Mouse (Mus musculus): Measurements from ENCODE around the gene Lin28a. TPM values are rescaled to one million over a fixed set of nuclear protein-coding genes. Genes with fewer than 3 reads are reported as not detected.

Lin28a gene
- total RNA-seq (2015; ENCODE audit: low replicate concordance), result 3.3 TPM in 1 of 2 replicates, not detected in the other
- 6.4 and 8.9 TPM in 2 replicates for total RNA-seq (2017; ENCODE audit: low replicate concordance)

DNA sequence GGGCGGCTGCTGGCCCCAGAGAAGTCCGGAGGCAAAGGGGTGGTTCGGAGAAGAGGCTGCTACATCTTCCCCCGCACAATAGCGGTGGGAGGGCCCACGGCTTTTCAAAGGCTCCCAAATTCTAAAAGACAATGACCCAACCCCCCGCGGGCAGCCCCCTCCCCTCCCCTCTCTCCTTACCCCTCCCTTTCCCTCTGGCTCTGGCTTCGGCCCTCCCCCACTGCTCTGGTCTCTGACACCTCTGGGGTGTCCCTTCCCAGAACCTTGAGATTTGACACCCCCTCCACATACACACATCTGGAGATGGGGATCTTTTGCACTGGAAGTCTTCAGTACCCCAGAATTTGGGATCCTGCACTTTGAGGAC lies at the start of gene Lin28a:
TSS of gene Lin28a (minus strand) at position 63 of the 367 bp plus-strand sequence.
- ATAC-seq (replicated peaks; ENCODE audit: low FRiP score, poor library complexity, severe bottlenecking), result no peak

GRCm38 (mm10) chr4:134067833-134068544 lies 49.3 kb upstream of the Lin28a start:
- no peak for ATAC-seq (replicated peaks; ENCODE audit: low FRiP score, poor library complexity, severe bottlenecking)

DNA sequence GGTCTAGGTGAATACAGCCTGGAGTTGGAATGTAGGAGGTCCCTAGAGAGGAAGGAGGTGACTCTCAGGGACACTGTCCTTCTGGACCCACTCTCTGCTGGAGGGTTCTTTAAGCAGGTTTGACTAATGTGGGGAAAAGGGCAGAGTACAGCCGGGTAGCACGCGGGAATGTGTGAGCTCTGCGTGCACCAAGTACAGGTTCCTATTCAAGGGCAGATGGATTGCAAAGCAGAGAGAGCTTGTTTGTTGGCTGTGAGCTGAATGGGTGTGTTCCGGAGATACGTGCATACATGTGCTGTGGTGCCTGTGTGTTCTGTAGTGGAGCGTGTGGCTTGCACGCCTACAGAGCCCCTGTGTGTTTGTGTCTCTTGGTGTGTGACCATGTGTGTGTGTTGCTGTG lies 48.7 kb upstream of the Lin28a start:
- no peak for ATAC-seq (replicated peaks; ENCODE audit: low FRiP score, poor library complexity, severe bottlenecking)

- no peak for ATAC-seq (replicated peaks; ENCODE audit: low FRiP score, poor library complexity, severe bottlenecking)
These were observed 46.9 kb upstream of the Lin28a start for GRCm38 (mm10) chr4:134065431-134066004.

GRCm38 (mm10) chr4:134062561-134062960 lies 43.9 kb upstream of the Lin28a start:
- ATAC-seq (replicated peaks; ENCODE audit: low FRiP score, poor library complexity, severe bottlenecking), result no peak

- no peak for ATAC-seq (replicated peaks; ENCODE audit: low FRiP score, poor library complexity, severe bottlenecking)
These were observed 43.4 kb upstream of the Lin28a start for GRCm38 (mm10) chr4:134061944-134062446.

DNA sequence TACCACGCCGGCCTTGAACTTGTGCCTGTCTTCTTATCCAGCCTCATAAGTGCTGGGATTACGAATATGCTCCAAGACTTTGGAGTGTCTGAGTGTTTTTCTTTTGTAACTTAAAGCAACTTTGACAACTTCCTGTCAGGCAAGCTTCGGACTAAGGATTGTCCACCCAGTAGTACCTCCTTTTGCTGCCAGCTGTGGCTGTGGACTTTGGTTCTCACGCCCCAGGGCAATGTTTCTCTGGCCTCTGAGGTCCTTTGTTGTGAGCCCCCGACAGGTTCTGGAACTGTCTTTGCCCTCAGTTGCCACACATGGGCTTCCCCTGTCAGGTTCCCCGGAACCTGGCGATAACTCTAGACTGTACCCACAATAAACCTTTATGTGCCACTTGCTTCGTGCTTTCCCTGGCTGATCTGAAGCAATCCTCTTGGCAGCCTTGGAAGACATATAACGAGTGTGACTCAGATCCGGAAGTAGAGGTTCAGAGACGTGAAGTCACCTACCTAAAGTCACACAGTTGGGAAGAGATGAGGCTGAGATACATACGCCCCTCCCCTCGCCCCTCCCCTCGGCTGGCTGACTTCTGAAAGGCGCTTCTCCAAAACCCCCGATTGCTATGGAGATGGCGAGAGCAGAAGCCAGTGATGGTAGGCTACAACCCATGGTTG lies 42.7 kb upstream of the Lin28a start:
- ATAC-seq (replicated peaks; ENCODE audit: low FRiP score, poor library complexity, severe bottlenecking), result no peak

DNA sequence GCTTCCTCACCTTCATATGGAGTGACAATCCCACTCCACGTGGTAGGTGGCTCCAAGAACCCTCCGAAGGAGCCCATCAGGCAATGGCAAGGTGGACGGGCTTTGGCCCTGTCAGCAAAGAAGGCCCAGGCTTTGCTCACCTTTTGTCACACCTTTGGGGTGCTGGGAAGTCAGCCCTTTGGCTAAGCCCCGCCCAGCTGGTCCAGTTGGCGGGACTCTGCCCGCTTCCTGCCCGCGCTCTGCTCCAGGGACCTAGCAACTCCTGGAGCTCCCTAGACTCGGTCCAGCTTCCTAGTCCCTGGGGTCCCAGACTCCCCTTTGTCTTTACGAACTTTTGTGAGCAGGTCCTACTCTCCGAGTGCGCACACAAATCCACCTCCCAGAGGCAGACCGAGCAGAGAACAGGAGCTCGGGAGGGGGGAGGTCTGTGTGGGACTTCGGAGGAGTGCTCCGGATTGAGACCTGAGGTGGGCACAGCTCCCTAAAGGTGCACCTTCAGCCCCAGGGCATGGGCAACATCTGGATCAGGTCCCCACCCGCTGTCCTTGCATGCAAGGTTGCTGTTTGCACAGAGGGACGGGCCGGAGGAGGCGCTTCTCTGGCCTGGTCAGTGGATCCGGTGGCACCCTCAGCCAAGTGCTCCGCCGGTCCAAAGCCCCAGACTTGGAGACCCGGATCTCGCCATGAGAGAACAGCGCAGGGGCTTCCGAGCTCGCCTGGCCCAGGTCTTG lies 41.7 kb upstream of the Lin28a start, which contains the start of gene Crybg2:
TSS of gene Crybg2 (plus strand) at position 681 of the 731 bp plus-strand sequence.
- ATAC-seq (replicated peaks; ENCODE audit: low FRiP score, poor library complexity, severe bottlenecking), result no peak

GRCm38 (mm10) chr4:134058908-134059307 lies 40.3 kb upstream of the Lin28a start:
- no peak for ATAC-seq (replicated peaks; ENCODE audit: low FRiP score, poor library complexity, severe bottlenecking)

GRCm38 (mm10) chr4:134058166-134058715 lies 39.6 kb upstream of the Lin28a start:
- no peak for ATAC-seq (replicated peaks; ENCODE audit: low FRiP score, poor library complexity, severe bottlenecking)

DNA sequence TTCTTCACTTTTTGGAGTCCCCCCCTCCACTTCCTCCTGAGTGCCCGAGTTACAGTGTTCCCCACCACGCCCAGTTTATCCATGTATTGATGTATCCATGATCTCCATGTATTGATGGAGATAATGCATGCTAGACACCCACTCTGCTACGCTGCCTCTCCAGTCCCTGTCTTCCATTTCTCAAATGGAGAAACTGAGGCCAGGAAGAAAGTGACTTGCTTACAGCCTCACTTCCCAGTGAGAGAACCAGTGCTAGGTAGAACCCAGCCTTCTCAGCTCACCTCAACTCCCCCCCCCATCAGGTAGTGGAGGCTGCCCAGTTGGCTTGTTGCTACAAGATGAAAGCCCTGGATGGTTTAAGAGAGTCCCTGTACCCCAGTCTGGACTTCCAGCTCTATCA lies 34.9 kb upstream of the Lin28a start, which contains the start of gene Zfp683:
TSS of gene Zfp683 (plus strand) at position 301 of the 400 bp plus-strand sequence.
- ATAC-seq (replicated peaks; ENCODE audit: low FRiP score, poor library complexity, severe bottlenecking), result no peak

DNA sequence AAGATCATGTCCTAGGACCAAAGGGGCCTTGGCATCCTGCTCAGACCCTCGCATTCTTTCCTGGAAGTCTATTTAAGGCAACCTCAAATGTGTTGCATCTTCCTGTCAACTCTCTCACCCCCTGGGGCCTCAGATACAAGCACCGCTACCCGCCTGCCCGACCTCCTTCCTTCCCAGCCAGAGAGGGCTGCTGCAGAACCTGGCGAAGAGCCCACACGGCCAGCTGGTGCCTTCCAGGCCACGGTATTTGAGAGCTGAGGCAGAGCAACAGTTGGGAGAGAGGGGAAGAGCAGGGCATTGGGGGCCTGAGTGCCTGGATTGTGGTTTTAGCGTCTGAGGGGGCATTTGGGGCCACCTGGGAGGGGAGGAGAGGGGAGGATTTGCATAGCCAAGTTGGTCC lies 33.9 kb upstream of the Lin28a start:
- no peak for ATAC-seq (replicated peaks; ENCODE audit: low FRiP score, poor library complexity, severe bottlenecking)

DNA sequence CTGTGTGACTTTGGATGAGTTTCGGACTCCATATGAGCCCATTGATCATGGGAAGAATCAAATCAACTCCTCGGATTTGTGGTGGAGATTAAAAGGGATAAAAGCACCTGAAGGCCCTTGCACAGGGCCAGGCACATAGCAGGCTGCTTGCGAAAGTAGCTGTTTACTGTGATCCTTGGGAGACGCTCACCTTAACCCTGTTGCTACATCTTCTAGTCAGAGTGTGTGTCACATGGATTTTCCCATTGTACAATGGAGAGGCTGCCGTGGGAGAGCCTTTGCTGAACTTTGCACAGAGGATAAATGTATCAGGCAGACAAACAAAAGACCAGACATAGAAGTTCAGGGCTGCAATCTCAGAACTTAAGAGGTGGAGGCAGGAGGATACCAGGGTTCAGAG lies 33.3 kb upstream of the Lin28a start:
- no peak for ATAC-seq (replicated peaks; ENCODE audit: low FRiP score, poor library complexity, severe bottlenecking)

DNA sequence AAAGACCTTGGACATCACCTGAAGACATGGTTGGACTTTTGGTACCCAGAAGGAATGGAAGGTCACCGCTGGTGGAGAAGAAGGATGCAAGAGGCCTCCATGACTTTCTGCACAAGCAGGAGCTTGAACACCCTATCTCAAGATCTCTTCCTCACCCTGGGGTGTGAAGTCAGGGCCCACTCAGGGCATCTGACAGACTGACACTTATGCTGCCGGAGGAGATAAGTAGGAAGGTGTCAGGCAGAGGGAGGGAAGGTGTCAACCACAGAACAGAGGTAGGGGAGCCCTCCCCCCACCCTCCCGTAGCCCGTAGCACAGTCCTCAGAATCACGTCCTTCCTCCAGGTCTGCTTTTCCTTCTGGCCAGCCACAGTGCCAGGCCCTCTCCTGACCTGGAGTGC lies 29.0 kb upstream of the Lin28a start:
- no peak for ATAC-seq (replicated peaks; ENCODE audit: low FRiP score, poor library complexity, severe bottlenecking)

GRCm38 (mm10) chr4:134043041-134043440 lies 24.4 kb upstream of the Lin28a start:
- ATAC-seq (replicated peaks; ENCODE audit: low FRiP score, poor library complexity, severe bottlenecking), result no peak

DNA sequence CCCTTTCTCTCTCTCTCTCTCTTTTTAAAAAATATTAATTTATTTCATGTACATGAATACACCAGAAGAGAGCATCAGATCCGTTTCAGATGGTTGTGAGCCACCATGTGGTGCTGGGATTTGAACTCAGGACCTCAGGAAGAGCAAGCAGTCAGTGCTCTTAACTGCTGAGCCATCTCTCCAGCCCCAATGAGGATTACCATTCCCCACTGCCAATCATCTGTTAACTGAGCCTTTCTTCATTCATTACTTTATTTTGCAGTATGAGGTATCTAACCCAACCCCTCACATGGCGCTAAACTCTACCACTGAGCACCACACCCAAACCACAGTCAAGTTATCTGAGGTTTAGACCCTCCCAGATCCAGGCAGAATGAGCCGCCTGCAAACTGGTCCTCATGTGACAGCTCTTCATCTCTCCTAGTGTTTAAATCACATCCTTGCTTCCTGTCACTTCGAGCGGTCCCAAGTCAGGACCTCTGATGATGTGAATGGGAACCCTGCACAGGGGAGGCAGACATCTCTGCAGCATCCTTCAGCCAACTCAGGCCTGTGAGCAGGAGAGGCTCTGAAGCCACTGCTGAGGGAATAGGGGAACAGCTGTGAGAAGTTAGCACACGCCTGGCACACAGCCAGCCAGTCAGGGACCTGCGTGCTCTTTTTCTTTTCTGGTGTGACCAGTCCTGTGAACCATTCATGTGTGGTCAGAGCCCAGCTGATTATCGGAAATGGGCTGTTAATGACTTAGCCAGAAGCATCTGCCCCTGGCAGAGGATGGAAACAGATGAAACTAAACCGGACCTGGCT lies 22.9 kb upstream of the Lin28a start:
- ATAC-seq (replicated peaks; ENCODE audit: low FRiP score, poor library complexity, severe bottlenecking), result no peak

- ATAC-seq (replicated peaks; ENCODE audit: low FRiP score, poor library complexity, severe bottlenecking), result peak; percentile 78
These were observed 17.3 kb upstream of the Lin28a start for GRCm38 (mm10) chr4:134035953-134036352.

- ATAC-seq (replicated peaks; ENCODE audit: low FRiP score, poor library complexity, severe bottlenecking), result no peak
These were observed 7.2 kb upstream of the Lin28a start for GRCm38 (mm10) chr4:134025802-134026201.

DNA sequence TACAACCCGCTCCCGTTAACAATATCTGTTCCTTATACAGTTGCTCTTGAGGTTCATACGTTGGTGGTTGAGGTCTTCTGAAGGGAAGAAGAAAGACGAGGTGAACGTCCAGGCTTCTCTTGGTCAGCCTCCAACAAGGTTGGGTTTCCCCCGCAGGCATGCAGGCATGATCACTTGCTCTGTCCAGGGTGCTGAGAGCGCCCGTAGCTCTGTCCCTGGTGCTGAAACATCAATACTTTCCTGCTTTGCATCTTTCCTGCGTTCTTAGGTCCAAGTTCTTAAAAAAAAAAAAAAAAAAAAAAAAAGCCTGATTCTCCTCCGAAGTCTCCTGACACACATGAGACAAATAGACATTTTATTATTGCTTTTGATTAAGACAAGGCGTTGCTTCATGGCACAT lies 2.0 kb upstream of the Lin28a start:
- no peak for ATAC-seq (replicated peaks; ENCODE audit: low FRiP score, poor library complexity, severe bottlenecking)
